Mouse (Mus musculus): ENCODE results near the gene Dab2ip. TPM values are rescaled to one million over a fixed set of nuclear protein-coding genes. Genes with fewer than 3 reads are reported as not detected.

Gene Dab2ip
- polyA plus RNA-seq, 1 experiment from 2014 or later, result 41.4 TPM

GRCm38 (mm10) chr2:35625007-35625380, 66.9 kb downstream of the Dab2ip start:
- Histone ChIP-seq H3K4me1 (replicated peaks; ENCODE audit: insufficient read depth, low read length) (peaks cover 55% of the 10 kb centered on the region), H3K27me3 (ENCODE audit: insufficient read depth, low read length) (no peaks in the 10 kb centered on the region), H3K36me3 (ENCODE audit: insufficient read depth, low read length) (no peaks in the 10 kb centered on the region), H3K9ac (ENCODE audit: low read depth, low read length) (no peak overlapping the region), H3K4me2 (ENCODE audit: low read length) (no peak overlapping the region), H3K9me3 (replicated peaks; ENCODE audit: low read length) (no peaks in the 10 kb centered on the region), H3K4me3 (replicated peaks; ENCODE audit: low read depth, low read length) (no peak overlapping the region), H3K27ac (no peak overlapping the region)
- no peak for DNase-seq (ENCODE audit: low spot score)
- TF ChIP-seq CTCF (IDR thresholded peaks at IDR 0.05; ENCODE audit: low read depth), result no peak
- WGBS, result 89% methylated on average over 6 of the region's 6 CpGs
- ATAC-seq (replicated peaks; ENCODE audit: low FRiP score, low read depth), result no peak

GRCm38 (mm10) chr2:35625526-35625925, 67.5 kb downstream of the Dab2ip start:
- H3K36me3 ChIP-seq (ENCODE audit: insufficient read depth, low read length), result no peaks in the 10 kb centered on the region

GRCm38 (mm10) chr2:35626181-35626727, 68.2 kb downstream of the Dab2ip start:
- Histone ChIP-seq H3K27ac (peak overlapping the region; percentile 64; the same call in 1 of the 2 replicates), H3K36me3 (ENCODE audit: insufficient read depth, low read length) (no peaks in the 10 kb centered on the region), H3K27me3 (ENCODE audit: insufficient read depth, low read length) (no peaks in the 10 kb centered on the region), H3K9ac (ENCODE audit: low read depth, low read length) (0 out of 2 replicates have a peak overlapping the region, but pooled peaks have one; percentile 14), H3K4me3 (replicated peaks; ENCODE audit: low read depth, low read length) (no peak overlapping the region), H3K4me1 (replicated peaks; ENCODE audit: insufficient read depth, low read length) (peaks cover 42% of the 10 kb centered on the region), H3K4me2 (ENCODE audit: low read length) (no peak overlapping the region), H3K9me3 (replicated peaks; ENCODE audit: low read length) (no peaks in the 10 kb centered on the region)
- 72% methylated on average over 9 of the region's 9 CpGs for WGBS
- DNase-seq (ENCODE audit: low spot score), result no peak
- TF ChIP-seq CTCF (IDR thresholded peaks at IDR 0.05; ENCODE audit: low read depth), result no peak
- ATAC-seq (replicated peaks; ENCODE audit: low FRiP score, low read depth), result no peak

More at GRCm38 (mm10) chr2:35625526-35625925, 67.5 kb downstream of the Dab2ip start:
- Histone ChIP-seq H3K27ac (no peak overlapping the region), H3K4me2 (ENCODE audit: low read length) (no peak overlapping the region), H3K9ac (ENCODE audit: low read depth, low read length) (no peak overlapping the region), H3K27me3 (ENCODE audit: insufficient read depth, low read length) (no peaks in the 10 kb centered on the region), H3K9me3 (replicated peaks; ENCODE audit: low read length) (no peaks in the 10 kb centered on the region), H3K4me3 (replicated peaks; ENCODE audit: low read depth, low read length) (no peak overlapping the region), H3K4me1 (replicated peaks; ENCODE audit: insufficient read depth, low read length) (peaks cover 49% of the 10 kb centered on the region)
- DNase-seq (ENCODE audit: low spot score), result no peak
- TF ChIP-seq CTCF (IDR thresholded peaks at IDR 0.05; ENCODE audit: low read depth), result no peak
- no peak for ATAC-seq (replicated peaks; ENCODE audit: low FRiP score, low read depth)
- 75% methylated on average over 6 of the region's 6 CpGs for WGBS

GRCm38 (mm10) chr2:35627298-35627898, 69.3 kb downstream of the Dab2ip start:
- no peak for TF ChIP-seq CTCF (IDR thresholded peaks at IDR 0.05; ENCODE audit: low read depth)
- H3K9me3 ChIP-seq (replicated peaks; ENCODE audit: low read length), result no peaks in the 10 kb centered on the region
- H3K27ac ChIP-seq, result peak overlapping the region; percentile 64; the same call in 1 of the 2 replicates
- H3K9ac ChIP-seq (ENCODE audit: low read depth, low read length), result no peak overlapping the region
- H3K27me3 ChIP-seq (ENCODE audit: insufficient read depth, low read length), result no peaks in the 10 kb centered on the region
- DNase-seq (ENCODE audit: low spot score), result peak; percentile 53
- H3K36me3 ChIP-seq (ENCODE audit: insufficient read depth, low read length), result no peaks in the 10 kb centered on the region
- 22% methylated on average over 11 of the region's 11 CpGs for WGBS
- peaks cover 36% of the 10 kb centered on the region for H3K4me1 ChIP-seq (replicated peaks; ENCODE audit: insufficient read depth, low read length)
- H3K4me2 ChIP-seq (ENCODE audit: low read length), result 0 out of 2 replicates have a peak overlapping the region, but pooled peaks have one; percentile 15
- no peak for ATAC-seq (replicated peaks; ENCODE audit: low FRiP score, low read depth)
- no peak overlapping the region for H3K4me3 ChIP-seq (replicated peaks; ENCODE audit: low read depth, low read length)

- no peaks in the 10 kb centered on the region for H3K36me3 ChIP-seq (ENCODE audit: insufficient read depth, low read length)
- H3K4me3 ChIP-seq (replicated peaks; ENCODE audit: low read depth, low read length), result no peak overlapping the region
- peaks cover 31% of the 10 kb centered on the region for H3K4me1 ChIP-seq (replicated peaks; ENCODE audit: insufficient read depth, low read length)
- H3K27ac ChIP-seq, result no peak overlapping the region
- no peak overlapping the region for H3K9ac ChIP-seq (ENCODE audit: low read depth, low read length)
- no peak for DNase-seq (ENCODE audit: low spot score)
- no peaks in the 10 kb centered on the region for H3K9me3 ChIP-seq (replicated peaks; ENCODE audit: low read length)
- no peak overlapping the region for H3K4me2 ChIP-seq (ENCODE audit: low read length)
- no peaks in the 10 kb centered on the region for H3K27me3 ChIP-seq (ENCODE audit: insufficient read depth, low read length)
- no peak for ATAC-seq (replicated peaks; ENCODE audit: low FRiP score, low read depth)
- no peak for TF ChIP-seq CTCF (IDR thresholded peaks at IDR 0.05; ENCODE audit: low read depth)
- WGBS, result 74% methylated on average over 7 of the region's 7 CpGs
Observed at GRCm38 (mm10) chr2:35628052-35628451, 70.0 kb downstream of the Dab2ip start.

- no peak for ATAC-seq (replicated peaks; ENCODE audit: low FRiP score, low read depth)
- Histone ChIP-seq H3K4me3 (replicated peaks; ENCODE audit: low read depth, low read length) (no peak overlapping the region), H3K9ac (ENCODE audit: low read depth, low read length) (no peak overlapping the region), H3K9me3 (replicated peaks; ENCODE audit: low read length) (no peaks in the 10 kb centered on the region), H3K4me1 (replicated peaks; ENCODE audit: insufficient read depth, low read length) (peaks cover 25% of the 10 kb centered on the region), H3K4me2 (ENCODE audit: low read length) (no peak overlapping the region), H3K27ac (no peak overlapping the region), H3K36me3 (ENCODE audit: insufficient read depth, low read length) (no peaks in the 10 kb centered on the region), H3K27me3 (ENCODE audit: insufficient read depth, low read length) (no peaks in the 10 kb centered on the region)
- TF ChIP-seq CTCF (IDR thresholded peaks at IDR 0.05; ENCODE audit: low read depth), result no peak
- WGBS, result 86% methylated on average over 4 of the region's 4 CpGs
- no peak for DNase-seq (ENCODE audit: low spot score)
Observed at GRCm38 (mm10) chr2:35628656-35629055, 70.6 kb downstream of the Dab2ip start.

All from kidney, postnatal 0 days (tissue).